Mouse (Mus musculus): Measurements from ENCODE around the gene Rpf2. TPM values are rescaled to one million over a fixed set of nuclear protein-coding genes. Genes with fewer than 3 reads are reported as not detected.
A peak's percentile ranks its signal among the peaks of the same experiment; 100 is the strongest.

Rpf2 gene
- total RNA-seq (2021), result 10 to 100 TPM; 18.7 to 21.5 TPM
- long read RNA-seq, experiment 1, transcript Rpf2-206 (10 exons, 1,296 nt), result major isoform, 12 of 21 reads
- long read RNA-seq, experiment 1, partial matches to known transcripts, result 1 of 21 reads
- long read RNA-seq, experiment 1, other reads (novel, unspliced or antisense), result 5 of 21 reads
- long read RNA-seq, experiment 2, transcript Rpf2-206 (10 exons, 1,296 nt), result major isoform, 17 of 25 reads
- long read RNA-seq, experiment 2, partial matches to known transcripts, result 0 of 25 reads
- long read RNA-seq, experiment 2, other reads (novel, unspliced or antisense), result 5 of 25 reads

- Histone ChIP-seq H3K4me3 (peak within 1 kb of the TSS; percentile 84), H3K27ac (peak within 1 kb of the TSS; percentile 90)
- DNase-seq (ENCODE audit: low spot score in 2 of 2), result peak; percentile 83 to 85
- no peak for TF ChIP-seq CTCF (conservative IDR thresholded peaks at IDR 0.05)
These were observed at the start of gene Rpf2 for GRCm38 (mm10) chr10:40246374-40247165. TSS of gene Rpf2 (minus strand) at chr10:40247036.

GRCm38 (mm10) chr10:40292640-40293039 is 45.8 kb upstream of the Rpf2 start:
- Histone ChIP-seq H3K4me3 (no peak overlapping the region), H3K27ac (no peak overlapping the region)
- no peak for DNase-seq (ENCODE audit: low spot score in 2 of 2)
- TF ChIP-seq CTCF (conservative IDR thresholded peaks at IDR 0.05), result no peak

DNA sequence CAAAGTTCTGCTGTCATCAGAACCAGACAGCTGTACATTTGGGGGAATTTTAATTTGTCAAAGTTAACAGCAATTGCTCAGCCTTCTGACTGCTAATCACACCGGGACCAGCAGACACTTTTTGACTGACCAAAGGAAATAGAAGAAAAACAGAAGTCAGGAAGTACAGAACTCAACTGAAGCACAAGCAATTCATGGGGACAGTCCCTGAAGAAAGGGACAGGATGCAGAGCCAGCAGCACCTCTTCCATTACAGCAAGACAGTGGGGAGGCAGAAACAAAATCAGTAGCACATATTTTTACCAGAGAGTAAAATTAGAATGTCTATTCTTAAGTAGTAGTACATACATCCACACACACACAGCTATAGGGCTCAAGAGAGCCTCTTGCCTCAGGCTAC is 39.9 kb upstream of the Rpf2 start:
- Histone ChIP-seq H3K27ac (no peak overlapping the region), H3K4me3 (no peak overlapping the region)
- DNase-seq (ENCODE audit: low spot score in 2 of 2), result no peak
- TF ChIP-seq CTCF (conservative IDR thresholded peaks at IDR 0.05), result no peak

GRCm38 (mm10) chr10:40285571-40285970 is 38.7 kb upstream of the Rpf2 start:
- no peak overlapping the region for H3K27ac ChIP-seq

GRCm38 (mm10) chr10:40284997-40285396 is 38.2 kb upstream of the Rpf2 start:
- Histone ChIP-seq H3K27ac (peak overlapping the region; percentile 74; the same call in 1 of the 2 replicates), H3K4me3 (no peak overlapping the region)
- no peak for DNase-seq (ENCODE audit: low spot score in 2 of 2)
- no peak for TF ChIP-seq CTCF (conservative IDR thresholded peaks at IDR 0.05)

More at GRCm38 (mm10) chr10:40285571-40285970, 38.7 kb upstream of the Rpf2 start:
- DNase-seq (ENCODE audit: low spot score in 2 of 2), result no peak
- TF ChIP-seq CTCF (conservative IDR thresholded peaks at IDR 0.05), result no peak
- H3K4me3 ChIP-seq, result no peak overlapping the region

DNA sequence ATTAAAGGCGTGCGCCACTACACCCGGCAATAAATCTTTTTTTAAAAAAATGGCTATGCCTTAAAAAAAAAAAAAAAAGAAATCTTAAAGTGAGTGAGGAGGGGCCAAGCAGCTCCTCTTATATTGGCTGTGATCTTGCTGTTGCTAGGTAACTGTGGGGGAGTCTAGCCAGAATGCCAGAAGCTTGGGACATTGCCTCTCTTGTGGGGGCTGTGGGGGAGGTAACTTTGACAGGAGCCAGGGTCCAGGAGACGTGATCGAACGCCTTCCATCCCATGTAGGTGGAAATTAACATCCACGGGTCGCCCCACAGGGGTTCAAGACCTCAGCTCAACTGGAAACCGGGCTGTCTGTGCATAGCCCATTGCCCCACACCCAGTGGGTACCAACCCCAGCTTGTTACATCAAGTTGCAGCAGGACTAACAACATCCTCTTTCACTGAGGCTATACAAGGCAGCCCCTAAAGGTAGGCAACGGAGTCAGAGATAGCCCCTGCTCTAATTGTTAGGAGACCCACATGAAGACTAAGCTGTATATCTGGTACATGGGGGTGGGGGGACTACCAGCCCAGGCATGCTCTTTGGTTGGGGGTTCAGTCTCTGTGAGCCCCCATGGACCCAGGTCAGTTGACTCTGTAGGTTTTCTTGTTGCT is 37.5 kb upstream of the Rpf2 start:
- peak; percentile 20 to 60 for DNase-seq (ENCODE audit: low spot score in 2 of 2)
- TF ChIP-seq CTCF (conservative IDR thresholded peaks at IDR 0.05), result no peak
- Histone ChIP-seq H3K27ac (peak overlapping the region; percentile 74), H3K4me3 (no peak overlapping the region)

GRCm38 (mm10) chr10:40283636-40284035 is 36.8 kb upstream of the Rpf2 start:
- H3K4me3 ChIP-seq, result no peak overlapping the region
- DNase-seq (ENCODE audit: low spot score in 2 of 2), result no peak
- no peak for TF ChIP-seq CTCF (conservative IDR thresholded peaks at IDR 0.05)

DNA sequence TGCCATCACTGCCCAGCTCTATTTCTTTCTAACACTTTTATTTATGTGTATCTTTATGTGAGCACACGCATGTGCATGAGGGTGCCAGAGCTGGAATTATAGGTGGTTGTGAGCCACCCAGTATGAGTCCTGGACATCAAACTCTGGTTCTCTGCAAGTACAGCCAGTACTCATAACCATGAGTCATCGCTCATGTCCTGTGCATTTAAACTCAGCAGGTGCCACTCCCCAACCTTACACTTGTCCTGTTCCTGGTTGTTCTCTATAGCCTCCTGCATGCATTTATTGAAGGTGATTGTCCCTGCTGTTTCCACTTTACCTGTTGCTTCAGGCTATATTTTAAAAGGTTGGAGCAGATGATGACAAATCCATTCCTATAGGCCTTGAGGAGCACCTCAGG is 34.7 kb upstream of the Rpf2 start:
- no peak for DNase-seq (ENCODE audit: low spot score in 2 of 2)
- H3K27ac ChIP-seq, result no peak overlapping the region
- no peak overlapping the region for H3K4me3 ChIP-seq
- TF ChIP-seq CTCF (conservative IDR thresholded peaks at IDR 0.05), result no peak

More at GRCm38 (mm10) chr10:40283636-40284035, 36.8 kb upstream of the Rpf2 start:
- no peak overlapping the region for H3K27ac ChIP-seq

- no peak overlapping the region for H3K27ac ChIP-seq
- DNase-seq (ENCODE audit: low spot score in 2 of 2), result no peak
- no peak overlapping the region for H3K4me3 ChIP-seq
- TF ChIP-seq CTCF (conservative IDR thresholded peaks at IDR 0.05), result no peak
These were observed 31.5 kb upstream of the Rpf2 start for GRCm38 (mm10) chr10:40278317-40278716.

DNA sequence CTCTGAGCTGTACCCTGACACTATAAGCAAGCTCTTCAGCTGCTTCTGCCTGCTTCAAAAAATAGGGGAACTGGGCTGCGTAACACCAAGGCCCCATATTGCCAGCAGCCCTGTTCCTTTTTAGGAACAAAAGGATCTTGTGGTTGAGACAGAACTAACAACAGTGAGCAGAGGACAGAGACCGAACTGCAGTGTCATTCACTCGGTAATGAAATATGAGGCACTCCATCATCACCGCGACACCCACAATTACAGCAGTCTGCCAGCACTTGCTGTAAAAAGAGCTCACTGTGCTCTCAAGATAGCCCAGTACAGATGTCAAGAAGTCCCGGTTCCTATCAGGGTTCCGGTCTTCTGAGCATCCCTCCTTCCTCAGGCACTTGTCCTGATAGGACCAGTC is 29.2 kb upstream of the Rpf2 start:
- Histone ChIP-seq H3K27ac (no peak overlapping the region), H3K4me3 (no peak overlapping the region)
- DNase-seq (ENCODE audit: low spot score in 2 of 2), result no peak
- peak; percentile 27; the same call in 1 of the 2 replicates for TF ChIP-seq CTCF (conservative IDR thresholded peaks at IDR 0.05)

DNA sequence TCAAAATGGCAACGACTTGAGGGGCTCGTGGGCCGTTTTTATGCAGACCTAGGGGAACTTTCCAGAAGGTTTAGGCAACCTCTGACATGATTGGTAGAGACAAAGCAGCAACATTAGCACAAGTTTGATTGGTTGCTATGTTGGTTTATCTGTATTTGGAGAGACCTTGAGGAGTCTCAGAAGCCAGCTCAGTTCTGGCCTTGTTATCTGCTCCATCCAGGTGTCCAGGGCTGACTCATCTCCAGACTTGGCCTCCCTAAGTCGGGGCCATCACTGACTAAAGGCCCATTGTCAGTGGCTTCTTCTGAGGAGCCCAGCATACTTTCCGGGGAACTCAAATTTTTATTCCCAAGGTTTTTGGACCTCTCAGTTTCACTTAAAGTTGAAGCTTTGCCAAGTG is 27.1 kb upstream of the Rpf2 start:
- no peak overlapping the region for H3K4me3 ChIP-seq
- DNase-seq (ENCODE audit: low spot score in 2 of 2), result no peak
- no peak for TF ChIP-seq CTCF (conservative IDR thresholded peaks at IDR 0.05)
- no peak overlapping the region for H3K27ac ChIP-seq

GRCm38 (mm10) chr10:40271216-40271615 is 24.4 kb upstream of the Rpf2 start:
- TF ChIP-seq CTCF (conservative IDR thresholded peaks at IDR 0.05), result no peak
- Histone ChIP-seq H3K4me3 (no peak overlapping the region), H3K27ac (no peak overlapping the region)
- DNase-seq (ENCODE audit: low spot score in 2 of 2), result no peak

DNA sequence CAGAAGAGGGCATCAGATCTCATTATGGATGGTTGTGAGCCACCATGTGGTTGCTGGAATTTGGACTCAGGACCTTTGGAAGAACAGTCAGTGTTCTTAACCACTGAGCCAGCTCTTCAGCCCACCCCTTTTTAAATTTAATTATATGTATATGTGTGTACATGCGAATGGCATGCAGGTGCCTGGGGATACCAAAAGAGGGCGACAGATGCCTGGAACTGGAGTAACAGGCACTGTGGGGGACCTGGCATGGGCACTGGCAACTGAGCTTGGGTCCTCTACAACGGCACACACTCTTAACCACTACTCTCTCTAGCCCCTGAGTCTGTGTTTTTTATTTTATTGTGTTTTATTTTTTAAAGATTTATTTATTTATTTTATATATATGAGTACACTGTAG is 18.1 kb upstream of the Rpf2 start:
- no peak for DNase-seq (ENCODE audit: low spot score in 2 of 2)
- Histone ChIP-seq H3K4me3 (no peak overlapping the region), H3K27ac (no peak overlapping the region)
- TF ChIP-seq CTCF (conservative IDR thresholded peaks at IDR 0.05), result 0 out of 2 replicates have a peak, but pooled peaks have one; percentile 16
